Mouse (Mus musculus): ENCODE measurements around the gene Ecel1. TPM values are rescaled to one million over a fixed set of nuclear protein-coding genes. Genes with fewer than 3 reads are reported as not detected.

Gene Ecel1
- total RNA-seq, 2 experiments from 2014 or later: not detected

DNA sequence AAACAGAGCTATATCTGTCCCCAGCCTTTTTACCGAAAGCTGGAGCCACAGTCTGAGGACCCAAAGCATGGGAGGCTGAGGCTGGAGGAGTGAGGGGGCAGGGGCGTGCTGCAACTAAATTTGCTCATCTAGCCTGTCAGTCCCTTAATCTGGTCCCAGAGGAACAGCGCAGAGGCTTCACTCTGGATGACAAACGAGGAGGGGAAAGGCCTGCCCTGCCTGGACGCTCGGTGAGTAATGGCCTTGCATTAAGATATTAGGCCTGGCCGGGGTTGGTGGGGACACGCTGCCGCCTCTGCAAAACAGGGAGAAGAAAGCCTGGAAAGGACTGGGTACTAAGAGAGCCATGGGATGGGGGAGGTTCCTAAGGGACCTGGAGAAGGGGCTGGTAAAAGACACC, 16.0 kb upstream of the Ecel1 start:
- no peak for ATAC-seq (replicated peaks; ENCODE audit: low FRiP score, poor library complexity, severe bottlenecking)

DNA sequence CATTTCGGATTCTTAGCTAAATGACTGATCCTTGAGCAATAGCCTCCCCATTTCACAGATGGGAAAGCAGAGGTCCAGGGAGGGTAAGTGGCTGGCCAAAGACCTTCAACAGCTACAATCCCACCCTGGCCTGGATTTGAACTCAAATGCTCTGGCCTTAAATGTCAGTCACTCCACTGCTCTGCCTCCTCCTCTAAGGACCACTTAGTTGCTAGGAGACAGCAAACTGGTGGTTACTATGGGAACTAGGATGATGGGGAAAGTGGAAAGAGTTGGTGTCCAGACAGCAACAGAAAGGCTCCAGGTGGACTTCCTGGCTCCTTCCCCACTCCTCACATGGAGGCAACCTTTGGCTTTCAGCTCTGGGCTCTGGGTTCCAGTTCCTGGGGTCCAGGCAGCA, 15.0 kb upstream of the Ecel1 start:
- ATAC-seq (replicated peaks; ENCODE audit: low FRiP score, poor library complexity, severe bottlenecking): no peak

DNA sequence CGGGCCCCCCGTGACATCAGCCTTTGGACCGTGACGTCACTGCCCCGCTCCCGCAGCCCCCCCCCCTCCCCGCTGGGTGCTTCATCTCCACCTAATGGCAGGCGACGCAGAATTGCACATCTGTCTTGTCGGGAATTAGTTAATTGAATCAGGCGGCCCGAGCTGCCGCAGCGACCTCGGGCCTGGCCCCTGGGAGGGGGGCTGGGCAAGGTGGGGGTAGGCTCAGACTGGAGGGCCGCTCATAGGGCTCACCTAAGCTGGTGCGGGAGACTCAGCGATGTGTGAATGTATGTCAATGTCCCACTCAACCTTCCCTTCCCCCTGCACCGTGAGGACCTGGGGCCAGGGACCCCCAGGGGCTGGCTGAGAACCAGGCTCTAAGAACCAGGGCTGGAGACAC, 14.1 kb upstream of the Ecel1 start:
- ATAC-seq (replicated peaks; ENCODE audit: low FRiP score, poor library complexity, severe bottlenecking): no peak

DNA sequence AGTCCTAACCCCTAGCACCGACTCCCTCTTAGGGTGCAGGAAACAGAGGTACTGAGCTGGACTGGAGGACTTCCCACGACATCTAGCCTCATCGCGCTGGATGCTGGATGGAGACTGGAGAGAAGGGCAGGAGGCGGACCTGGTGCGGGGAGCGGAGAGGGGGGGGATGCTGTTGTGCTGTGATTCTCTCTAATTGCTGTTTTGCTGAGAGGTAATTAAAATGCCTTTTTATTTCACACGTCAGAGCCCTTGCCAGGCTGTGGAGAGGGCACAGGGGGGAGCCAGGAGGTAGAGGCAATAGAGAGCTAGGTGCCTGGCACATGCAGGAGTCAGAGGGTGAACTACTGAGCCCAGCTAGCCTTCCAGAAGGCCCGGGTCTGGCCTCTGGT, 8.5 kb upstream of the Ecel1 start:
- ATAC-seq (replicated peaks; ENCODE audit: low FRiP score, poor library complexity, severe bottlenecking): no peak

DNA sequence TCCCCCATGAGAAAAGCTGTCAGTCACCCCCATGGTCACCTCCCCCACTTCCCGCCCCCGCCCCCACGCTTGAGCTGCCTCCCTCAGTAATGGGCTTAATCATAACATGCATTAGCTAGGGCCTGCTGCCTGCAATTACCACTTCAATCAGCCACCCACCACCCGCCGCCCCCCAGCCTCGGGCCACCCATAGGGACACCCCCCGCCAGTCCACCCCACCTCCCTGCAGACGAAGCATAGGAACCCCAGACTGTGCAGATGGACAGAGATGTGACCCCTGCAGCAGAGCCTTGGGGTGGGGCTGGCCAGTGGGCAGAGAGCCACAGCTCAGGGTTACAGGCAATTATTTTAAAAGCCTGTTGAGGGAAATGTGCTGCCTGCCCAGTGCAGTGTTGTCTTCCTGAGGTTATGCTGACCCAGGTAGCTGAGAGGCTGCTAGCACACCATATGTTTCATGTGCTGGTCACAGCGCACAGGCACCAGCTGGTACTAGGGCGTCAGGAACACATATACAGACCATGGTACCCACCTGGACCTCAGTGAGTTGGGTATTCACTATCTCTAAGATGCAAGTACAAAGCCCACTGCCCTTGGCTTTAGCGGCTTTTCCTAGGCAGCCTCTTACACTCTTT, 8.0 kb upstream of the Ecel1 start:
- no peak for ATAC-seq (replicated peaks; ENCODE audit: low FRiP score, poor library complexity, severe bottlenecking)

DNA sequence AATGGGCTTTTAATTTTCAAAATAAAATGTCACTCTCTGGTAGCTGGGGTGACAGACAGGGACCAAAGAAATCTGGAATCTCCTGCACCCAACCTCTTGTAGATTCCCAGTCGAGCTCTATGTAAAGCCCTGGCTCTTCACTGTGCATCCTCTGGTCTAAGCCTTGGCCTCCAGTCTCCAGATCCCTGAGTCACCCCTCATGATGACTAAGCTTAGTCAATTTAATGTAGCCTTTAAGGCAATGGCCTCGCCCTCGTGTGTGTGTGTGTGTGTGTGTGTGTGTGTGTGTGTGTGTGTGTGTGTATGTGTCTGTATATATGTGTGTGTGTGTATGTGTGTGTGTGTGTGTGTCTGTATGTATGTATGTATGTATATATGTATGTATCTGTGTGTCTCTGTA, 3.1 kb upstream of the Ecel1 start:
- ATAC-seq (replicated peaks; ENCODE audit: low FRiP score, poor library complexity, severe bottlenecking): no peak

DNA sequence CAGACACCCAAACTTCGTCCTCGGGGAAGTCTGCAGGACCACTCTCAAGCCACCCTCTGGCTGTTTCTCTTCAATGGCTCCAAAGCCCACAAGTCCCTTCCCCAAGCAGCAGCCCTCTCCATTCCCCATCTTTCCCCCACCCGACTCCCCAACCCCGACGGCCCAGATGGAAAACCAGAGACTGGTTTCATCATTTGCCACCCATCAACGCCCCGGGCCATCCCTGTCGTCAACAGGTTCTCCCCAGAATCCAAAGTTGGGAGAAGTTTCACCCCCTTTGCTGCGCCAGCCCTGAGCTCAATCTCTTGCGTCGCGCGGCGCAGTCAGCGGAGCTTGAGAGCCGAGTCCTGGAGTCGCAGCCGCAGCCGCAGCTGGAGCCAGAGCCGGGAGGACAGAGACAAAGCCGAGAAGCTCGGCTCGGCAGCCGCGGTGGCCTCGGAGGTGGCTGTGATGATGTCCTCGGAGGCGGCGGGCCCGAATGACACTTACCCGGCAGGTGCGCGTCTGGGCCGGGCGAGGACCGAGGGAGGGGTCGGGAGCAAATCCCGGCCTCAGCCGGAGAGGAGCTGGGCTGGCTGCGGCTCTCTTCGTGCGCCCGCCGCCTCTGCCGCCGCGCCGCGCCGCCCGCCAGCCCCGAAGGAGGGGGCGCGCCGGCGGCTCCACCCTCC, 656 bp downstream of the Ecel1 start:
- ATAC-seq (replicated peaks; ENCODE audit: low FRiP score, poor library complexity, severe bottlenecking): no peak

DNA sequence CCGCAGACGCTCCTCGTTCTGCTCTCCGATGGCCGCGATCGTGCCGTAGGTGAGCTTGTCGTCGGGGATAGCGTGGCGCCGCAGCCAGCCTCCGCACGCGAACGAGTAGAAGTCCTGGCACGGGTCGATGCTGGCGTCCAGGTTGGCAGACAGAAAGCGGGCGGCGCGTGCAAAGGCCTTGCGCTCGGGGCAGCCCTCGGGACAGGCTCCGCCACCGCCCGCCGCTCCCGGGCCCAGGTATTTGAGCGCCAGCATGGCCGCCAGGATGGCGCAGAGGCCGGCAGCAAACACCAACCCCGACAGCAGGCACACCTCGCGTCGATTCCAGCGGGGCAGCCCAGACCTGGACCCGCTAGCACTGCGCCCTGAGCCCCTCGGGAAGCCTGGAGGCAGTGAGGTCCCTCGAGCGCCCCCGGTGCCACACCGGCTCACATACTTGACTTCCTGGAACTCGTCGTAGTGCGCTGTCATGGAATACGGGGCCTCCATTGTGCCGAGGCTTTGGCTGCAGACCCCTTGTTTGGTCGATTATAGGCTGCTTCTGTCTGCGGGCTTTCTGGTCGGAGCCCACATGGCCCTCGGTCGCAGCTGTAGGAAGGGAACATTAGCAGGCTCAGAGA, 1.7 kb downstream of the Ecel1 start:
- ATAC-seq (replicated peaks; ENCODE audit: low FRiP score, poor library complexity, severe bottlenecking): no peak

DNA sequence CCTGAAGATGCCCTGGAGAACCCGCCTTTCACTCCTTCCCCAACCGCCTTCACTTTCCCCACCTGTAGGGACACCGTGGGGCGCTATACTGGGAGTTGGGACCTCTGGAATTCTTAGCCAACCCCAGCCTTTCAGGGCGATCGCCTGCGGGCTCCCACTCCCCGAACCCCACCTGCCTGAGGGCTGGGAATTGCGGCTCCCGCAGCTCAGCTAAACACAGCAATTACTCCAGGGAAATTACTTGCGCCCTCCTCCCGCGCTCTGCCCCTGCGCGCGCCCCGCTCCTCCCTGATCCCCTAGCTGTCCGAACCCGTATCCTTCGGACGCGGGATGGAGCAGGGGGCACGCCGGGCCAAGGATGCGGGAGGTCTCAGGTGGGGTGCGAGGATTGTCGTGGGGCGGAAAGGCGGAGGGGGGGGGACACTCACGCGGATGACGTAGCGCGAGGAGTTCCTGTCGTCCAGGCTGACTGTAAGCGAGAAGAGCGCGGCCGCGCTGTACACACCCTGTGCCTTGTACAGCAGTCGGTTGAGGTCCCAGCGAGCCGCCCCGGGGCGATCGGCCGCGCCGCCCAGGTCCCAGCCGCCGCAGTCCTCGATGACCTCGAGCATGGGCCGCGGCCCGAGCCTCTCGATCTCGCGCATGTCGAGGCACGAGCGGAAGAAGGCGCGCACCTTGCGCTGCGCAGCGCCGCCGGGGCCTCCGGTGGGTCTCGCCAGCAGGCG, 2.4 kb downstream of the Ecel1 start:
- no peak for ATAC-seq (replicated peaks; ENCODE audit: low FRiP score, poor library complexity, severe bottlenecking)

DNA sequence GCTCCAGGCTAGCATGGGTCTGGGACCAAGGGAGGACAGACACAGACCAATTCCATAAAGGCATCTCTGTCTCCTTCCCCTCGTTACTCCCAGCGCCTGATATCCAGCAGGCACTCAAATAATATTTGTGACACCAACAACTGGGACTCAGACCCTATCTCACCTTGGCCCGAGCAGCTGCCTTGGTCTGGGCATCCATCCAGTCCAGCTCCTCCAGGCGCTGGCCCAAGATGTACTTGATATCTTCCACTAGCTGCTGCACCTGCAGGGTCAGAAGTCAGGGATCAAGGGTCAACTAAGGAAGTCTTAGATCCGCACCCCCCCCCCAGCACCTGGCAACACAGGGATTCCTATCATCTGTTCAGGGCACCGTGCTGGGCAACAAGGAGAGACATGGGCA, 5.0 kb downstream of the Ecel1 start:
- no peak for ATAC-seq (replicated peaks; ENCODE audit: low FRiP score, poor library complexity, severe bottlenecking)

DNA sequence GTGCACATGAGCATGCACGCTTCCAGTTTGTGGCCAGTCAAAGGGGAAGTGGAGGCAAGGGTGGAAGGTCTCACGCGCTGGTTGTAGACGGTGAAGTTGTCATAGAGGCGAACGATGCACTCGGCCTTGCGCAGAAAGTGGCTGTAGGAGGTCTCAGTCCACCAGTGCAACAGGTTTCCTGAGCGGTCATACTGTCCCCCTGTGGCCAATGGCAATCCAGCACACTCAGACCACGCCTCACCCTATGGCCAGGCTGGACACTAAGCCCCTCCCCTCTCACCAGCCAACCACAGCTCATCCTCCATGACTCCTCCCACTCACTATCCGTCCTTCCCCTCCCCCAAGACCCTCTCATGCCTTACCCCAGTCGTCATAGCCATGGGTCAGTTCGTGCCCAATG, 6.9 kb downstream of the Ecel1 start:
- no peak for ATAC-seq (replicated peaks; ENCODE audit: low FRiP score, poor library complexity, severe bottlenecking)

DNA sequence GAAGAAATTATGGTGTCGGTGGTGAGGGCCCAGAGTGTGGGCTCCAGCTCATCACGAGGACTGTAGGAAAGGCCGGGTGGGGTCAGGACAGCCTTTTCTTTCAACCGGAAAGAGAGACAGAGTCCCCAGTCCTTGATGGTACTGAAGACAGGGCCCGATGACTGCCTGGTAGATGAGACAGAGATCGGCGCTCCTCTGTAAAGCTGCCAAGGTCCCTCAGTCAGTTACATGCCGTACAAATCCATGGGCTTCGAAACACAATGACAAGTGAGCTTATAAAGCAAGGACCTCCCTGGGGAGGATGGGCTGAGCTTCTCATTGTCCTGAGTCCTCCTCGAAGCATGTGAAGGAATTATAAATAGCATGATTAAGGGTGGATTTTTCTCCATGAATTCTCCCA, 13.2 kb downstream of the Ecel1 start:
- no peak for ATAC-seq (replicated peaks; ENCODE audit: low FRiP score, poor library complexity, severe bottlenecking)

DNA sequence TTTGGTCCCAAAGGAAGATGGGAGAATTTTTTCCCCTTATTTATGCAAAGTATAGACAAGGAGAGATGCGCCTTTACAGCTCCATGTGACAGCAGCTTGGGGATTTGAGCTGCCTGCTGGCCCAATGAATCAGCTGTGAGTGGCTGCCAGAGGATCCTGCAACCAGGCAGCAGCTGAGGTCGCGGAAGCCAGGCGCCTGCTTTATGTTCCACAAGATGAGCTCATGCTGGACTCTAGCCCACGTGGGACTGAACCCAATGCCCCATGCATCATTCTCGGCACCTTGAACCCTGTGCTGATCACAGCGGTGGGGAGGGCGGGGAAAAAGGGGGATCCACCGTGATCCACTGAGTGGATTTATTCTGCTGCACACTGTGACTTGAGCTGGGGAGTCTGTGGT, 13.9 kb downstream of the Ecel1 start:
- no peak for ATAC-seq (replicated peaks; ENCODE audit: low FRiP score, poor library complexity, severe bottlenecking)

DNA sequence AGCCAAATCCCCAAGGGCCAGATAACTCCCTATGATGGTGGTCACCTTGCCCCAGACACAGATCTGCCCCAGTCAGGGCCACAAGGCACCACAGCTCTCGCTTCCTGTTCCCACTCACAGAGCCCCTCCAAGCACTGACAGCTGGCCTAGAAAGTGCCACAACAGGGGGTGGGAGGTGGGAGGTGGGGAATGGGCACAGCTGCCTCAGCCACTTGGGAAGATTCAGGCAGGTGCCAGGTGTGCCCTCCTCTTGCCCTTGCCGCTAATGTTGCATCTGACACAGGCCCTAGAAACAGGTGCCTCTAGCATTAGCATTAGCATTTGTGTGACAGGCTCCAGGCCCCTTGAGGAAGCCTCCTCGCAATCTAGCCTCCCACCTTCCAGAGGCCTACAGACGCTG, 14.8 kb downstream of the Ecel1 start:
- ATAC-seq (replicated peaks; ENCODE audit: low FRiP score, poor library complexity, severe bottlenecking): no peak

DNA sequence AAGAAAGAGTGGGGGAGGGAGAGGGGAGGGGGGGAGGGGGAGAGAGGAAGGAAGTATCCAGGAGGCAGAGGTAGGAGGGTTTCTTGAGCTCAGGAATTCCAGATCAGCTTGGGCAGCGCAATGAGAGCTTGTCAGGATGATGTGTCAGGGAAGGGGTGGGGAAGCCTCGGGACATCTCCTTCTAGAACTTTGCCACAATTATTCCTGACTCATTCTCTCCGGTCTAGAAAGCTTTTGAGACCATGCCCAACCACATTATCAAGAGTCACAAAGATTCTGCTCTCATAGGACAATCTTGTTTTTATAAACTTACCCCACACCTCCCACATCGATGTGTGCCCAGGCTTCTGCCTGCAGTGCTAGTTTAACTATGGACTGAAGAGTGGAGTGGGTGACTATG, 24.5 kb downstream of the Ecel1 start:
- no peak for ATAC-seq (replicated peaks; ENCODE audit: low FRiP score, poor library complexity, severe bottlenecking)

DNA sequence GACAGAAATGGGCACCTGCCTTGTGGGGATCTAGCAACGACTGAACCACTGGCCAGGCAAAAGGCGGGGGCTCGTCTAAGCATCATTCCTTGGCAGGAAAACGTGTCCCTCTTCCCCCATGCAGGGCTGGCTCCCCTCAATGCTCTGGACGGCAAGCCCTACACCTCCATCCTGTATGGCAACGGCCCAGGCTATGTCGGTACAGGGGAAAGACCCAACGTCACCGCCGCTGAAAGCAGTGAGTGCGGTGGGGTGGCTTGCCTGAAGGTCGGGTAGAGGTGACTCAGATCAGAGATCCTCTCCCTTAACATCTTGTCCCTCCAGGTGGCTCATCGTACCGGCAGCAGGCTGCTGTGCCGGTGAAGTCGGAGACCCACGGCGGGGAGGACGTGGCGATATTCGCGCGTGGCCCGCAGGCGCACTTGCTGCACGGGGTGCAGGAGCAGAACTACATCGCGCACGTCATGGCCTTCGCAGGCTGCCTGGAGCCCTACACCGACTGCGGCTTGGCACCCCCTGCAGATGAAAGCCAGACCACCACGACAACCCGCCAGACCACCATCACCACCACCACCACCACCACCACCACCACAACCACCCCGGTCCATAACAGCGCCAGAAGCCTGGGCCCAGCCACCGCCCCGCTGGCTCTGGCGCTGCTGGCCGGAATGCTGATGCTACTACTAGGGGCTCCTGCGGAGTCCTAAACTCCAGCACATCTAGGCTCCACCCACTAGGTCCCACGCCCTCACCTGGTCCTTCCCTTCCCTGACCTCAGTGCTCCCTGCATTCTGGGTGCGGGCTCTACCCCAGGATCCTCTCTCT, 28.9 kb downstream of the Ecel1 start:
- ATAC-seq (replicated peaks; ENCODE audit: low FRiP score, poor library complexity, severe bottlenecking): no peak

DNA sequence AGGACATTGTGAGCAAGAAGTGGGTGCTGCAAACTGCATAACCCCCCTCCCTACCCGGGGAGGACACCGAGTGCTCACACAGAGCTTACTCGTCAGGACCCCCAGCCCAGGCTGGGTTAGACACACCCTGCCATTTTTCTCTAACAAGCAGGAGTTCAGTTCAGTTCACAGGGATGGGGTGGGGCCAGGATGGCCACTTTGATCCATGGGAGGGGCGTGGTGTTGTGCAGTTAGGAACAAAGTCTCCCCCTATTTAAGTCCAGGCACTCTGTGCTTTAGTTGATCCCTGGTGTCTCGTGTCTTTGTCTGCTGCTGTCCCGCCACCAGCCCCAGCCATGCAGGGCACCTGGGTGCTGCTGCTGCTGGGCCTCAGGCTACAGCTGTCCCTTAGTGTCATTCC, 31.6 kb downstream of the Ecel1 start, which contains the start of gene Akp3:
Gene Akp3, plus strand, starts transcription at position 301 of the 400 bp plus-strand sequence.
- no peak for ATAC-seq (replicated peaks; ENCODE audit: low FRiP score, poor library complexity, severe bottlenecking)

DNA sequence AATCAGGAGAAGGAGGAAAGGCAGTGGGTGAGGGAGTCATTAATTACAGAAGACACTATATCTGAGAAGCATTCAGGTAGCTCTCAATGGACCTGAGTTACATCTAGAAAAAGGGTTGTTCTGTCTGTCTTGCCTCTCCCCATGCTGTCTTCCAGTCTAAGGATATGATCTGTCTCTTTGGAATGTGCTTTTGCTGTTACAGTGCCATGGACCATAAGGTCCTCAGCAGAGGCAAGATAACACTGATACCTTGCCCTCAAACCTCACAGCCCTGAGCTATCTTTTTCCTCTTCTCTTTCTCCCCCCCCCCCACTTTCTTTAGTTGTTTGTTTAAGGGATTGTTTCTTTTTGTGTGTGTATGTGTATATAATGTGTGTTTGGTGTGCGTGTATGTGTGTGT, 41.5 kb downstream of the Ecel1 start:
- no peak for ATAC-seq (replicated peaks; ENCODE audit: low FRiP score, poor library complexity, severe bottlenecking)

DNA sequence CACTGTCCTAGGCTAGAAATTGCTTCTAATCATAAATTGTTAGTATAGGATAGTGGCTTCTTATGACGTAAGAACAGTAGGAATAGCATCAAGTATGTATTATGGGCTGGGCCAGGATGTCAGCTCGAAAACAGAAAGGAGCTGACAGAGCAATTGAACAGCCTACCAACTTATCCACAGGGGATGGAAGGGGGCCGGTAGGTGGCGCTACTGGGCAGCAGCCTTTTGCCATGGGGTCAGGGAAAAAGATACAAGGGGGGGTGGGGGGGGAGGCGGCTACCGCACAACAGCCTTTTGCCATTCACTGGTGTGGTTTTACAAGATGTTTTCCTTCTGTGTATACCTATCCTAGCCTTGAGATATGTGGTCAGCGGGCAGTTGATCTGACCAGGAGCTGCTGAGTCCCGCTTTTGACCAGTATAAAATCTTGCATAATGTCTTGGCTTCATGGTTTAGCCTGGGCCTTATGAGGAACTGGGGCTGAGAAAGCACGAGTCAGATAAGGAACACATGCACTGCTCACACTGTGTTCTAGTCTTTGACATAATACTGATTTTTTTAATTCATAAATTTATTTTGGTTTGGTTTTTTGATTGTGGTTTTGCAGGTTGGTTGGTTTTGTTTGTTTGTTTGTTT, 44.5 kb downstream of the Ecel1 start:
- no peak for ATAC-seq (replicated peaks; ENCODE audit: low FRiP score, poor library complexity, severe bottlenecking)

DNA sequence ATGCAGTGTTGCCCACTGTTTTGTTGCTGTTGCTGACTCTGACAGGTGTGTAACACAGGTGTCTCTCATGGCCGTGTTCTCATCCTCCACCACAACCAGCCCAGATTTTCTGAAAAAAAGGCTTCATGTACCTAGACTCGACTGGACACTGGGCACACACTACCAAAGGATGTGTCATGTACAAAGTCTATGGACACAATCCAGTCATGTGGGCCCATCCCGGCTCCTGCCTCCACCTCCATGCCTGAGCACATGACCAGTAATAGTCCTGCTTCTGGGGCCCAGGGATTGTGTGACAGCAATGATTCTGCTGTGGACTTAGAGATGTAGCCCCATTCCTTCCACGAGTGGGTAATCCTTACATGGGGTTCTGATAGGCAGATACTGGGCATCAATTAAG, 47.8 kb downstream of the Ecel1 start:
- ATAC-seq (replicated peaks; ENCODE audit: low FRiP score, poor library complexity, severe bottlenecking): no peak
